Mouse (Mus musculus) brain, embryonic 14.5 days (tissue): Measurements from ENCODE around the gene Mgea5. TPM values are rescaled to one million over a fixed set of nuclear protein-coding genes. Genes with fewer than 3 reads are reported as not detected.
A peak's percentile ranks its signal among the peaks of the same experiment; 100 is the strongest.

Source experiments
- DNase-seq: peaks from one replicate; pipeline ENCODE4 v3.0.0-alpha.2; 2011; ENCODE audit warnings: low read depth
- CTCF ChIP-seq: fragments of 200-500 bp; IDR thresholded peaks from 2 replicates; pipeline ENCODE4 v1.5.1; 2012; ENCODE audit warnings: inconsistent platforms, mild to moderate bottlenecking, moderate library complexity, borderline replicate concordance; ENCODE audit not compliant: insufficient read depth, insufficient read length; ENCODE audit errors: extremely low read depth
- POLR2A ChIP-seq: fragments of 200-500 bp; IDR thresholded peaks from 2 replicates; pipeline ENCODE4 v1.6.1; 2012; ENCODE audit warnings: mild to moderate bottlenecking, inconsistent platforms, borderline replicate concordance; ENCODE audit not compliant: poor library complexity, insufficient read depth, insufficient read length, severe bottlenecking; ENCODE audit errors: extremely low read depth
- polyA plus RNA-seq: library from polyadenylated mRNA; depleted of rRNA; stranded (reverse); fragments of >200 nt; gene quantifications from 2 replicates; pipeline ENCODE4 v1.2.3, GENCODE M21; 2012

Mgea5 gene
- polyA plus RNA-seq, 1 experiment, result 156 TPM

DNA sequence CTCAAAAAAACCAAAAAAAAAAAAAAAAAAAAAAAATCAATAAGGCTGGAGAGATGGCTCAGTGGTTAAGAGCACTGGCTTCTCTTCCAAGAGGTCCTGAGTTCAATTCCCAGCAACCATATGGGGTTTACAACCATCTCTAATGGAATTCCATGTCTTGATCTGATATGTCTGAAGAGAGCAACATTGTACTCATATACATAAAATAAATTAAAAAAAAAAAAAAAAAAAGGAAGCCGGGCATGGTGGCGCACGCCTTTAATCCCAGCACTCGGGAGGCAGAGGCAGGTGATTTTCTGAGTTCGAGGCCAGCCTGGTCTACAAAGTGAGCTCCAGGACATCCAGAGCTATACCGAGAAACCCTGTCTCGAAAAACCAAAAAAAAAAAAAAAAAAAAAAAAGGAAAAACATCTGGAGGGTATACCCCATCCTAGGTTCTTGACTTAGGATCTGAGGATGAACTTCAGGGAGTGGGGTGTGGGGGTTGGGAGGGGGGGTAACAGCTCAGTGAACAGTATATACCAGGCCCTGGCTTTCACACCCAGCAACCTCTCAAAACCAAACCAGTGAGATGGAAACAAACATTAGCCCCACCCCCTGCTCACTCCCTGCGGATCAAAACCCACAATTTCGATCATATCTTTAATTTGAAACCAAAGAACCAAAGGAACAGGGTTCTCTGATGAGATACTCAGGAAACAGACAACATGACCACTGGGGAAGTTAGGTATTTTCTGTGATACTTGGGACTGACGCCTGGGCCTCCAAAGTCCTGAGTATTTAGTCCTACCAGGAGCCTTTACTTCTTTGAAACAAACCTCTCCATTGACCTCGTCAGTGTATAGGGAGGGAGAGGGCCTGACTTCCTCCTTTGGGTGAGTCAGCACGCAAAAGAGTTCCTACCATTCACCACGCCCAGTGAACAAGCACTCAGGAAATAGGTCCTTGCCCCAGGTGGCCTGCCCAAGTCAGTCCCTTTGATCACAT lies 6.5 kb upstream of the Mgea5 start:
- DNase-seq, result no peak
- TF ChIP-seq POLR2A (no peak), CTCF (no peak)

DNA sequence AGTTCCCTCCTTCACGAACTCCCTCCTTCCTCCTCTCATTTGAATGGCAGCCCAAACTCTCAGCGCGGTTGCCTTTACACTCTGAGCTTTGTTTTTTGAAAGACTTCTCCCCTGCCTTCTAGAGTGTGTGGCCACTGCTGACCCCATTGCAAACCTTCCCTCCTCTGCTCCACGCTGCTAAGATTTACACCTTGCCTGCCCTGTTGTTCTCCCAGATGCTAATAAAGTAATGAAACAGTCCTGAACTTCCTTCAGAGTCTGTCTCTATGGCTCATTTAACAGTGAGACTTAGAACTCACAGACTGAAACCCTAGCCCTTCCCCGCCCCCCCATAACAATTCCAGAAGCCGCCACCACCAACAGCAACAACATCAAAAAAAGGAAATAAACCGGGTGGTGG lies 5.7 kb upstream of the Mgea5 start:
- TF ChIP-seq POLR2A, result no peak
- TF ChIP-seq CTCF, result no peak
- DNase-seq, result no peak

DNA sequence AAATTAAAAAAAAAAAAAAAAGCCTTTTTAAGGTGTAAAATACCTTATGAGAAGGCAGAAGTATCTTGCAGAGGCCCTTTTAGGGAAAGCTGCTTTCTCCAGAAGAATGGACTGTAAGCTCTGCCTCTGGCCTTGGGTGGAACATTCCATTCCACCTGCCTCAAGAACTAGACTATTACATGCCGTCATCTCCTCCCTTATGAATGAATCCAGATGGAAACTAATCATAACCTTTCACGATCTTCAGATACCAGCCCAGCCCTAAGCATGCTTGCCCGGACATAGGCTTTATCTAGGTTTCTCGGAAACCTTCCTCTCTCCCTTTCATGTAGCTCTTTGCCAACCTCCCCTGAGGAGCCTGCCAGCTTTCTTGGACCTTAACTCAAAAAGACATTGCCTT lies 4.7 kb upstream of the Mgea5 start:
- TF ChIP-seq CTCF (no peak), POLR2A (no peak)
- DNase-seq, result no peak

DNA sequence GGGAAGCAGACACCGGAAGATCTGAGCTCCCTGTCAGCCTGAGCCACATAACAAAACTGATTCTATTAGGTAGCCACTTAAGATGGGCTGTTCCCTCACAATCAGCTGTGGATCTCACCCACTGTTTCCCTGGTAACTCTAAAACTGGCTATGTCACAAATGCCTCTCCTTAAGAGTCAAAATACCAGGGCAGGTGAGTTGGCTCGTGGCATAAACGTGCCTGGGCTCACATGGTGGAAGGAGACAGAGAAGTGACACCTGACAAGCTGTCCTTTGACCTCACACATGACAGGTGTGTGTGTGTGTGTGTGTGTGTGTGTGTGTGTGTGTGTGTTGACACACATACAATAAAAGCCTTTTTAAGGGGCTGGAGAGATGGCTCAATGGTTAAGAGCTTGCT lies 3.8 kb upstream of the Mgea5 start:
- TF ChIP-seq CTCF (no peak), POLR2A (no peak)
- DNase-seq, result no peak

DNA sequence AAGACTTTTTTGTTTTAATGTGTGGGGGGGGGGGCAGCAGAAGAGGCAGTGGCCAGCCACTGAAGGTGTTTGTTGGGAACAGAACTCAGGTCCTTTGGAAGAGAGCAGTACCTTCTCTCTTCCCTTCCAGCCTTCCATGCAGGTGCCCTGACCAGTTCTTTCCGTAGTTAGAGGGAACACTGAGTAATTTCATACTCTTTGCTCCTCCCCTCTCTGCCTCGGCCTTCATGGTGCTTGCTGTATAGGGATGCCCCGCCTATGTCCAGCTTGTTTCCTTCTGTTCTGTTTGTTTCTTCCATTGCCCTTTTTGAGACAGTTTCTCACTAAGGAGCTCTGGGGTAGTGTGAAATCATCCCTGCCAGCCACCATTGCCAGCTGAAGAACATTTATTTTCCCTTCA lies 1.8 kb upstream of the Mgea5 start:
- DNase-seq, result no peak
- TF ChIP-seq POLR2A (no peak), CTCF (no peak)

DNA sequence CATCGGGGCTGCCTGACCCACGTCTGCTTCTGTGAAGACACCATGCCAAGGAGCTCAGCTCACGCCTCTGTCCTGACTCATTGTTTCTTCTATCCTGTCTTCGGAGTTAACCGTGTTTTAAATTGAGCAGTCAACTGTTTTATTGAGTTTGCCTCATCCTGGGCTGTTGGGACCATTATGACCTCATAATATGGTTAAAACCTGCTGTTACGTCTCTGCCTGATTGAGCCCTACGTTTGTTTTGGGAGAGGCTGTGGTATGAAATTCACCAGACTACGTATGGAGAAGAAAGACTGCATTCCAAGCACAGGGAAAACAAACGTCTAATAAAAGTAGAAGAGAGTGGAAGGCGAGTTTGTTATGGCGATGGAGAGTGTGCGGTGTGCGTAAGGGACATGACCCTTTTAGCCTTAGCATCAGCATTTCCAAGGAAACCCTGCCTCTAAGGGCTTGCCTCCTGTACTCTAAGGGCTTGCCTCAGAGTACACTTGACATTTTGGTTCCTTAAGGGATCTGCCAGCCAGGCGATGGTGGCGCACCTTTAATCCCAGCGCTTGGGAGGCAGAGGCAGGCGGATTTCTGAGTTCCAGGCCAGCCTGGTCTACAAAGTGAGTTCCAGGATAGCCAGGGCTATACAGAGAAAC lies 418 bp upstream of the Mgea5 start:
- TF ChIP-seq CTCF, result no peak
- no peak for TF ChIP-seq POLR2A
- DNase-seq, result peak; percentile 18

DNA sequence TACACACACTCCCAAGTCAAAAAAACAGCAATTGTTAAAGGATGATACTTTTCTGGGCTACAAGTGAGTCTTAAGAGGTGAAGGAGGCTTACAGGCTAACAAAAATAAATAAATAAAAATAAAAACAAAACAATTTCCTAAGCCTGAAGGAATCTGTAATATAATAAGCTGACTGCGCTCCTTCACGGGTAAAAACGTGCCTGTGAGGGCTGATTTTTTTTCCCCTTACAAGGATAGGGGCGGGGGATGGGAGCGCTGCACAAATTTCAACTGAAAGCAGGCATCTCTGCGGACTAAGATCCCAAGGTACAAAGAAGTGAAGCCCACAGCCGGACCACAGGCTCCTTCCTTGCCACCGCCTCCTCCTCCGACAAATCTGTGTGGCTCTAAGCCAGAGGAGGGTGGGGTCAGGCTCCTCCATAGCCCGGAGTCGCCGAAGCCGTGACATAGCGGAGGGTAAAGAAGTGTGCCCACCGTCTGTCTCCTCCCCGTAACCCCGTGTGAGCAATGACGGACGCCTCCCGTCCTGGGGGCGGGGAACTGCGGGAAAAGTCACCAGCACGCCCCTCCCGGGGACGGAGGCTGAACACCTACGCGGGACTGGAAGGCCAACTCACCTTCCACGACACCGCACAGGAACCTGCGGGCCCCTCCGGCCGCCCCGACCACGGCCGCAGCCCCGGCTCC lies 1.2 kb downstream of the Mgea5 start:
- no peak for TF ChIP-seq CTCF
- TF ChIP-seq POLR2A, result no peak

DNA sequence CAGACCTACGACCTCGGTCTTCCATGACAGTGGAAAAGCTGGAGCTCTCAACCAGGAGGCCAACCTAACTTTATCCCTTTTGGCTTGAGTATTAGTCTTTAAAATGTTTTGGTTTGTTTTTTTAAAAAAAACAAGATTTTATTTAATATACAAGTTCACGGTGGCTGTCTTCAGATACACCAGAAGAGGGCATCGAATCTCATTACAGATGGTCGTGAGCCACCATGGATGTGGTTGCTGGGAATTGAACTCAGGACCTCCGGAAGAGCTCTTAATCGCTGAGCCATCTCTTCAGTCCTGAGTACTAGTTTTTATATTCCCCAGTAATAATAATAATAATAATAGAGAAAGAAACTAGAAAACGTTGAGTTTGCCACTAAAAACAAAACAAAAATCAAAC lies 2.0 kb downstream of the Mgea5 start:
- TF ChIP-seq POLR2A (no peak), CTCF (no peak)
- DNase-seq, result no peak

More for the DNA sequence above, 1.2 kb downstream of the Mgea5 start:
- peak; percentile 82 for DNase-seq

DNA sequence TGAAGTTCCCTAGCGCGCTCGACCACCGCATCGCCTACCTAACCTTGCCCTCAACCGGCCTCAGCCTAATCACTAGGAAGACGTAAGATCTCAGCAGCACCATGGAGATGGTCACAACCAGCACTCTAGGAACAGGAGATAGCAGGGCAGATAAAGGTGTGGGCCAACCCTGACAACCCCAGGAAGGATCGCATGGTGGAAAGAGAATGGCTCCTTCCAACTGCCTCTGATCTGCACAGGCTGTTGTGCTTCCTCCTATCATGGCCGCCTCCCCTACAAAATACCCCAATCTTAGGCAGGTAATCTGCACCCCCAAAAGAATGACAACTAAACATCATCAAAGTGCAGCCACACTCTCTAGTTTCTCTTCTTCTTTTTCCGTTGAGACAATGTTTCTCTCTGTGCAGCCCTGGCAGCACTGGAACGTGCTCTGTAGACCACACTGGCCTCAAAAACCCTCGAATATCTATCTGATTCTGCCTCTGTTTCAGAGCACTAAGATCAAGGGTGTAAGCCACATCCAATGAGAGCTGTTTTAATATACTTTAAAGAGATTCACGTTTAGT lies 3.2 kb downstream of the Mgea5 start:
- DNase-seq, result no peak

DNA sequence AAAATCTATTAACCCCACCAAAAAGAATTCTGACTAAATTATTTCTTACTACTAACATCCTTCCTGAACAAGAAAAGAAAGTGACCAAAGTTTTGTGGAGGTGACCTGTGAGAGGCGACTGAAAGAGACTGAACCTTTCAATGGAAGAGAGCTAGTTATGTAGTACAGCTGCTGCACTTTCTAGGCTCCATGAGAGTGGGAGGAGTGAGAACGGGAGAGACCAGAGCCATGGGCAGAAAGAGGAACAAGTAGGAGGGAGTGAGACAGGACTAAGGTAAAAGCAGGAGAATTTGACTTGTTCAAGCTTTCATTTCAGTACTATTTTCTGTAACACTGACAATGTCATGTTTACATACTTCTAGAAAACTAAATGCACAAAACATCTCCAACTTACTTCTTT lies 8.2 kb downstream of the Mgea5 start:
- DNase-seq, result no peak
- TF ChIP-seq POLR2A, result no peak
- no peak for TF ChIP-seq CTCF

More for the DNA sequence above, 3.2 kb downstream of the Mgea5 start:
- TF ChIP-seq POLR2A, result no peak

DNA sequence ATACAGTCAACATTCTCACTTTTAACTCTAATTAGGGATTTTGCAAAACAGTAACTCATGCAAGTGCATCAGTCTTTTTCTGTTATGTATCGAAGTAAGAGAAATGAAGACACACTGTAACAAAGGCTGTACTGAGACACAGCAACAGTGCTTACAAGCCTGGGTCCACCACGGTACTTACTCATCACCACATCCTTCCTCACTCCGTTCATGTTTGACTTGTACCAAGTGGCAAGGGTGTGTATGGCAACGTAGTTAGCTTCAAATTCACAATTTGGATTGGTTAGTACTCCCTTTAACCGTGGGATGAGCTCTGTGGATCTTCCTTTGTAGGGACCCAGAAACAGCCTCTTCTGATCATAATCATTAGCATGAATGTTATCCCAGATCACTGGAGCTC lies 12.1 kb downstream of the Mgea5 start:
- no peak for TF ChIP-seq POLR2A
- TF ChIP-seq CTCF, result no peak
- DNase-seq, result no peak
